8 mouse cellular contexts compared by ENCODE assay signal in the genomic region with DNA sequence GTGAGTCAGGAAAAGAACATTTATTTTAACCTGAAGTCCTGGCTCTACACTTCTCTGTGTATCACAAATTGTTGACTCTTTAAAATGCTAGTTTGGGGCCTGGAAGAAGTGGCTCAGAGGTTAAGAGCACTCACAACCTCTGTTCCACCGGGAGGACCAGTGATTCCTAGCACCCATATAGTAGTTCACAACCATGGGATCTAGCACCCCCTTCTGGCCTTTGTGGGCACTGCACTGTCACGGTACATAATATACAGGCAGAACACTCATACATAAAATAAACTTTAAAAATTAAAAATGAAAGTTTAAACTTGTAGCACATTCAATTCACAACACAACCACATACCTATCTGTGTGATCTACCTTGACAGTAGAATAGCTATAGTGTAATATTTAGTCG. TPM values are rescaled to one million over a fixed set of nuclear protein-coding genes. Genes with fewer than 3 reads are reported as not detected.
DNase-seq lines count a peak whose midpoint lies in the region; ATAC-seq lines count a peak whose summit lies in the region.

No protein-coding gene starts in this region.

- H3K9ac ChIP-seq in midbrain, embryonic 16.5 days (ENCODE audit: low read depth, low read length) = no peak overlapping the region

- no peaks in the 10 kb centered on the region for H3K9me3 ChIP-seq in heart, embryonic 10.5 days
- H3K9me3 ChIP-seq in midbrain, embryonic 16.5 days (replicated peaks; ENCODE audit: control insufficient read depth, low read length, poor library complexity, severe bottlenecking) = no peaks in the 10 kb centered on the region

- H3K4me2 ChIP-seq in midbrain, embryonic 16.5 days (ENCODE audit: low read length) = no peak overlapping the region

- 0 out of 2 replicates have a peak, but pooled peaks cover 8% of the 10 kb centered on the region for H3K27me3 ChIP-seq in heart, embryonic 10.5 days (ENCODE audit: insufficient read depth, poor library complexity, severe bottlenecking)
- no peaks in the 10 kb centered on the region for H3K27me3 ChIP-seq in midbrain, embryonic 16.5 days (ENCODE audit: control insufficient read depth, insufficient read depth, low read depth, low read length)

- 53% methylated on average over 3 of the region's 3 CpGs for WGBS in heart, embryonic 10.5 days
- WGBS in midbrain, embryonic 16.5 days = 72% methylated on average over 3 of the region's 3 CpGs

- peak; percentile 20 to 33 for DNase-seq in heart, postnatal 14 days
- no peak for DNase-seq in heart, embryonic 10.5 days (ENCODE audit: low spot score)
- DNase-seq in CD4-positive helper T cell, adult 2 months (ENCODE audit: low read depth, low spot score) = peak; percentile 57
- DNase-seq in adipocyte (ENCODE audit: low spot score) = peak; percentile 12
- peak; percentile 42 to 56 for DNase-seq in kidney, postnatal 25 days
- peak; percentile 56 for DNase-seq in spleen, adult 12 weeks (ENCODE audit: low spot score)

- peaks cover 16% of the 10 kb centered on the region for H3K4me1 ChIP-seq in heart, embryonic 10.5 days
- H3K4me1 ChIP-seq in midbrain, embryonic 16.5 days (ENCODE audit: control insufficient read depth, insufficient read depth, low read length) = peaks cover 3% of the 10 kb centered on the region; the same call in 1 of the 2 replicates

- no peaks in the 10 kb centered on the region for H3K36me3 ChIP-seq in heart, embryonic 10.5 days
- H3K36me3 ChIP-seq in midbrain, embryonic 16.5 days (ENCODE audit: control insufficient read depth, insufficient read depth, low read length) = no peaks in the 10 kb centered on the region

- no peak for ATAC-seq in activated CD4-positive, CD25-positive, alpha-beta regulatory T cell, adult 4 months
- no peak for ATAC-seq in midbrain, embryonic 16.5 days

- H3K4me3 ChIP-seq in heart, embryonic 10.5 days = no peak overlapping the region
- H3K4me3 ChIP-seq in midbrain, embryonic 16.5 days (ENCODE audit: low read depth, low read length) = no peak overlapping the region

- intact Hi-C loops in heart, postnatal 14 days (cut with DNase I) = no loop called here

- no peak overlapping the region for H3K27ac ChIP-seq in heart, embryonic 10.5 days
- H3K27ac ChIP-seq in midbrain, embryonic 16.5 days (ENCODE audit: low read length) = no peak overlapping the region

RNA-seq across cellular contexts. Expression of a gene that starts 53.9 kb away (rescaled TPM):
- total RNA-seq in heart, postnatal 14 days (2021) = 100 to 1,000 TPM; 107 to 109 TPM
- 17.5 and 20.7 TPM in 2 replicates for polyA plus RNA-seq in heart, embryonic 10.5 days (2016; fragmentation: Nextera tagmentation; extraction: Ambion mirVana)
- 10 to 100 TPM; 34.4 to 37.0 TPM for polyA plus RNA-seq in activated CD4-positive, CD25-positive, alpha-beta regulatory T cell, adult 4 months (2017; shearing (Covaris generic))
- polyA plus RNA-seq in midbrain, embryonic 16.5 days (2015; fragmentation: Nextera tagmentation; extraction: Ambion mirVana) = 9.6 and 10.0 TPM in 2 replicates
